Mouse (Mus musculus): ENCODE results near the gene Sbno1. TPM values are rescaled to one million over a fixed set of nuclear protein-coding genes. Genes with fewer than 3 reads are reported as not detected.
A peak's percentile ranks its signal among the peaks of the same experiment; 100 is the strongest.
"Not testable (repeated sequence)": the region's sequence is repeated elsewhere in the genome, so short reads cannot be mapped to it uniquely, and the experiment has no call there.

Gene Sbno1
- polyA plus RNA-seq, 1 experiment from 2014 or later = 75.3 TPM

- H3K27me3 ChIP-seq (replicated peaks) = no peaks in the 10 kb centered on the region
- H3K9me3 ChIP-seq (replicated peaks) = no peaks in the 10 kb centered on the region
- no peak overlapping the region for H3K4me3 ChIP-seq
- no peak overlapping the region for H3K4me2 ChIP-seq
- H3K27ac ChIP-seq (ENCODE audit: poor library complexity, severe bottlenecking) = no peak overlapping the region
- no peaks in the 10 kb centered on the region for H3K4me1 ChIP-seq (replicated peaks)
- no peak for ATAC-seq (ENCODE audit: insufficient number of reproducible peaks, low FRiP score)
- H3K36me3 ChIP-seq = peaks cover 16% of the 10 kb centered on the region
- H3K9ac ChIP-seq = no peak overlapping the region
- WGBS = 89% methylated on average over 6 of the region's 6 CpGs
Observed at GRCm38 (mm10) chr5:124364173-124364918, 61.5 kb downstream of the Sbno1 start.

GRCm38 (mm10) chr5:124362982-124363381 lies 62.8 kb downstream of the Sbno1 start, which contains the start of gene Cdk2ap1:
Gene Cdk2ap1, minus strand, starts transcription at chr5:124363082.
- not testable (repeated sequence) for H3K27ac ChIP-seq (ENCODE audit: poor library complexity, severe bottlenecking); H3K4me1 ChIP-seq (replicated peaks); H3K36me3 ChIP-seq; H3K4me2 ChIP-seq; H3K27me3 ChIP-seq (replicated peaks); H3K9ac ChIP-seq; H3K4me3 ChIP-seq; H3K9me3 ChIP-seq (replicated peaks); ATAC-seq (ENCODE audit: insufficient number of reproducible peaks, low FRiP score)
- 89% methylated on average over 5 of the region's 5 CpGs for WGBS

- no peak overlapping the region for H3K9ac ChIP-seq
- 70% methylated on average over 2 of the region's 2 CpGs for WGBS
- no peaks in the 10 kb centered on the region for H3K9me3 ChIP-seq (replicated peaks)
- no peaks in the 10 kb centered on the region for H3K36me3 ChIP-seq
- H3K4me2 ChIP-seq = no peak overlapping the region
- H3K4me1 ChIP-seq (replicated peaks) = no peaks in the 10 kb centered on the region
- H3K4me3 ChIP-seq = no peak overlapping the region
- no peak overlapping the region for H3K27ac ChIP-seq (ENCODE audit: poor library complexity, severe bottlenecking)
- H3K27me3 ChIP-seq (replicated peaks) = no peaks in the 10 kb centered on the region
- ATAC-seq (ENCODE audit: insufficient number of reproducible peaks, low FRiP score) = no peak
Observed at GRCm38 (mm10) chr5:124359641-124360040, 66.2 kb downstream of the Sbno1 start.

GRCm38 (mm10) chr5:124356695-124357094 lies 69.1 kb downstream of the Sbno1 start:
- Histone ChIP-seq H3K9ac (no peak overlapping the region), H3K4me1 (replicated peaks) (peaks cover 4% of the 10 kb centered on the region), H3K36me3 (no peaks in the 10 kb centered on the region), H3K27me3 (replicated peaks) (no peaks in the 10 kb centered on the region), H3K4me3 (no peak overlapping the region), H3K4me2 (no peak overlapping the region), H3K27ac (ENCODE audit: poor library complexity, severe bottlenecking) (no peak overlapping the region), H3K9me3 (replicated peaks) (no peaks in the 10 kb centered on the region)
- WGBS = 42% methylated on average over 3 of the region's 3 CpGs
- ATAC-seq (ENCODE audit: insufficient number of reproducible peaks, low FRiP score) = no peak

- H3K4me1 ChIP-seq (replicated peaks) = peaks cover 16% of the 10 kb centered on the region
- peak overlapping the region; percentile 41 for H3K4me3 ChIP-seq
- no peak for ATAC-seq (ENCODE audit: insufficient number of reproducible peaks, low FRiP score)
- no peaks in the 10 kb centered on the region for H3K9me3 ChIP-seq (replicated peaks)
- no peaks in the 10 kb centered on the region for H3K27me3 ChIP-seq (replicated peaks)
- H3K27ac ChIP-seq (ENCODE audit: poor library complexity, severe bottlenecking) = no peak overlapping the region
- no peaks in the 10 kb centered on the region for H3K36me3 ChIP-seq
- 4% methylated on average over 12 of the region's 12 CpGs for WGBS
- peak overlapping the region; percentile 49; the same call in 1 of the 2 replicates for H3K9ac ChIP-seq
- H3K4me2 ChIP-seq = peak overlapping the region; percentile 72
Observed at GRCm38 (mm10) chr5:124355425-124355959, 70.3 kb downstream of the Sbno1 start.

- peaks cover 21% of the 10 kb centered on the region for H3K4me1 ChIP-seq (replicated peaks)
Observed at GRCm38 (mm10) chr5:124354574-124355424, 71.0 kb downstream of the Sbno1 start.

GRCm38 (mm10) chr5:124353726-124354547 lies 71.9 kb downstream of the Sbno1 start:
- Histone ChIP-seq H3K4me1 (replicated peaks) (peaks cover 25% of the 10 kb centered on the region), H3K4me3 (peak overlapping the region; percentile 100), H3K9me3 (replicated peaks) (no peaks in the 10 kb centered on the region), H3K27ac (ENCODE audit: poor library complexity, severe bottlenecking) (peak overlapping the region; percentile 99), H3K27me3 (replicated peaks) (no peaks in the 10 kb centered on the region), H3K4me2 (peak overlapping the region; percentile 88), H3K36me3 (peaks cover 13% of the 10 kb centered on the region), H3K9ac (peak overlapping the region; percentile 100)
- ATAC-seq (ENCODE audit: insufficient number of reproducible peaks, low FRiP score) = peak; percentile 23
- WGBS = 2% methylated on average over 68 of the region's 132 CpGs

More at GRCm38 (mm10) chr5:124354574-124355424, 71.0 kb downstream of the Sbno1 start:
- Histone ChIP-seq H3K4me3 (peak overlapping the region; percentile 100), H3K9me3 (replicated peaks) (no peaks in the 10 kb centered on the region), H3K27me3 (replicated peaks) (no peaks in the 10 kb centered on the region), H3K36me3 (peaks cover 4% of the 10 kb centered on the region), H3K27ac (ENCODE audit: poor library complexity, severe bottlenecking) (peak overlapping the region; percentile 99), H3K9ac (peak overlapping the region; percentile 100), H3K4me2 (peak overlapping the region; percentile 88)
- peak; percentile 55 for ATAC-seq (ENCODE audit: insufficient number of reproducible peaks, low FRiP score)
- WGBS = under 1% methylated on average over 37 of the region's 60 CpGs

GRCm38 (mm10) chr5:124353011-124353725 lies 72.6 kb downstream of the Sbno1 start:
- Histone ChIP-seq H3K27ac (ENCODE audit: poor library complexity, severe bottlenecking) (peak overlapping the region; percentile 99), H3K4me3 (peak overlapping the region; percentile 100), H3K4me2 (peak overlapping the region; percentile 88), H3K27me3 (replicated peaks) (no peaks in the 10 kb centered on the region), H3K36me3 (peaks cover 20% of the 10 kb centered on the region), H3K9me3 (replicated peaks) (no peaks in the 10 kb centered on the region), H3K4me1 (replicated peaks) (peaks cover 29% of the 10 kb centered on the region), H3K9ac (peak overlapping the region; percentile 100)
- WGBS = under 1% methylated on average over 31 of the region's 32 CpGs
- no peak for ATAC-seq (ENCODE audit: insufficient number of reproducible peaks, low FRiP score)

- H3K36me3 ChIP-seq = peaks cover 24% of the 10 kb centered on the region
- 2% methylated on average over 26 of the region's 30 CpGs for WGBS
- H3K4me3 ChIP-seq = peak overlapping the region; percentile 100
- peak overlapping the region; percentile 99 for H3K27ac ChIP-seq (ENCODE audit: poor library complexity, severe bottlenecking)
- no peaks in the 10 kb centered on the region for H3K9me3 ChIP-seq (replicated peaks)
- peaks cover 29% of the 10 kb centered on the region for H3K4me1 ChIP-seq (replicated peaks)
- peak; percentile 87 for ATAC-seq (ENCODE audit: insufficient number of reproducible peaks, low FRiP score)
- H3K27me3 ChIP-seq (replicated peaks) = no peaks in the 10 kb centered on the region
- peak overlapping the region; percentile 100 for H3K9ac ChIP-seq
- H3K4me2 ChIP-seq = peak overlapping the region; percentile 88
Observed at GRCm38 (mm10) chr5:124352141-124352920, 73.5 kb downstream of the Sbno1 start.
